Mouse (Mus musculus) stomach, embryonic 16.5 days (tissue): ENCODE measurements around the gene Stat5b. TPM values are rescaled to one million over a fixed set of nuclear protein-coding genes. Genes with fewer than 3 reads are reported as not detected.

Source experiments
- ATAC-seq: fragments of 200-750 bp; cut with Nextera tagmentation; 2 replicates; pipeline ENCODE4 v1.8.0; 2017; ENCODE audit warnings: moderate number of reproducible peaks, moderate TSS enrichment; ENCODE audit not compliant: insufficient read depth, low FRiP score
- H3K27ac ChIP-seq: fragments of 300-500 bp; sonication (generic); 2 replicates; pipeline ENCODE4 v1.5.1; 2014; ENCODE audit warnings: low read length
- H3K27me3 ChIP-seq: fragments of 300-500 bp; sonication (generic); 2 replicates; pipeline ENCODE4 v1.6.1; 2014; ENCODE audit warnings: low read length, control low read depth, mixed read lengths; ENCODE audit not compliant: control insufficient read depth, insufficient read depth
- H3K36me3 ChIP-seq: fragments of 300-500 bp; sonication (generic); 2 replicates; pipeline ENCODE4 v1.6.1; 2014; ENCODE audit warnings: low read length; ENCODE audit not compliant: control insufficient read depth, insufficient read depth
- H3K4me1 ChIP-seq: fragments of 300-500 bp; sonication (generic); 2 replicates; pipeline ENCODE4 v1.6.1; 2014; ENCODE audit warnings: low read length, control low read depth, mixed read lengths; ENCODE audit not compliant: control insufficient read depth, insufficient read depth
- H3K4me2 ChIP-seq: fragments of 300-500 bp; sonication (generic); 2 replicates; pipeline ENCODE4 v1.6.1; 2014; ENCODE audit warnings: low read depth, low read length, mixed read lengths
- H3K4me3 ChIP-seq: fragments of 300-500 bp; sonication (generic); replicated peaks from 2 replicates; pipeline ENCODE4 v1.5.1; 2014; ENCODE audit warnings: mild to moderate bottlenecking, low read length
- H3K9ac ChIP-seq: fragments of 300-500 bp; sonication (generic); 2 replicates; pipeline ENCODE4 v1.6.1; 2014; ENCODE audit warnings: low read length
- H3K9me3 ChIP-seq: fragments of 300-500 bp; sonication (generic); replicated peaks from 2 replicates; pipeline ENCODE4 v1.6.1; 2016; ENCODE audit warnings: low read length, control low read depth; ENCODE audit not compliant: control insufficient read depth
- WGBS: fragments of 180-500 bp; shearing (Covaris S2); extraction: QIAGEN DNeasy Blood & Tissue Kit; methylation state at CpG from one replicate; pipeline ENCODE4 v1.1.7; 2014; 5-methylcytosine and 5-hydroxymethylcytosine counted together
- polyA plus RNA-seq: library from polyadenylated mRNA; unstranded; fragments of >200 nt; fragmentation: Nextera tagmentation; extraction: Ambion mirVana; gene quantifications from 2 replicates; pipeline ENCODE4 v1.2.1, GENCODE M21; 2015

The Stat5b gene
- polyA plus RNA-seq, 1 experiment from 2014 or later, result 27.4 TPM

DNA sequence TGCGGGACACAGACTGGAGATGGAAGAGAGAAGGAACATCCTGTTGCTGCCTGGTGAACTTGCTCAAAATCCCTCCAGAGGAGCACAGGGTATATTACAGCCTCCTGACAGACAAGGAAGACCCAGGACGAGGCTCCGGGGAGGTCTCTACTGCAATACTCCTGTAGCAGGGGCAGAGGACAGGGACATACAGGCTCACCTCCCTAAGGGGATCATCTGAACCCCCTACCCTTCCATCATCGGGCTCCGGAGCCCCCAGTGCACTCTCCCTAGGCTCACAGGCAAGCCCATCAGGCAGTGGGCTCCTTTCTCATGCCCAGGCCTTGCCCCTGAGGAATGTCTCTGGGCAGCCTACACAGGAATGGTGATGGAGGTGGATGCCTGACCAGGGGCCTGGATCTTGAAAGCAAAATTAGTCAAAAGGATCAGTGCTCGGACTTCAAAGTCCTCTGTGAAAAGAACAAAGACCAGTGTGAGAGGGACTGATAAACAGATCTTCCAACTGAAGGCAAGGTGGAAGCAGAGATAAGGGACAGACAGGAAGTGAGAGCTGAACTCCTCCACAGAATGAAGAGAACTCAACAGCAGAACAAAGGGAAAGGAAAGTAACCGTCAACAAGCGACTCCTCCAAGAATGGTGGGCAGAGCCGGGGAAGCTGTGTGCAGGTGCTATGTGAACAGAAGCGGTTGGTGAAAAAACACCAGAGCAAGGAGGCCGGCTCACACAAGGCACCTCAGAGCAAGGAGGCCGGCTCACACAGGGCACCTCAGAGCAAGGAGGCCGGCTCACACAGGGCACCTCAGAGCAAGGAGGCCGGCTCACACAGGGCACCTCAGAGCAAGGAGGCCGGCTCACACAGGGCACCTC is 41.0 kb upstream of the Stat5b start:
- no peak for ATAC-seq
- H3K27ac ChIP-seq, result no peak overlapping the region
- 0 out of 2 replicates have a peak, but pooled peaks cover 3% of the 10 kb centered on the region for H3K36me3 ChIP-seq
- 57% methylated on average over 15 of the region's 15 CpGs for WGBS
- no peak overlapping the region for H3K9ac ChIP-seq
- no peaks in the 10 kb centered on the region for H3K9me3 ChIP-seq
- H3K4me3 ChIP-seq, result no peak overlapping the region
- 0 out of 2 replicates have a peak, but pooled peaks cover 4% of the 10 kb centered on the region for H3K4me1 ChIP-seq
- H3K4me2 ChIP-seq, result no peak overlapping the region
- H3K27me3 ChIP-seq, result no peaks in the 10 kb centered on the region

DNA sequence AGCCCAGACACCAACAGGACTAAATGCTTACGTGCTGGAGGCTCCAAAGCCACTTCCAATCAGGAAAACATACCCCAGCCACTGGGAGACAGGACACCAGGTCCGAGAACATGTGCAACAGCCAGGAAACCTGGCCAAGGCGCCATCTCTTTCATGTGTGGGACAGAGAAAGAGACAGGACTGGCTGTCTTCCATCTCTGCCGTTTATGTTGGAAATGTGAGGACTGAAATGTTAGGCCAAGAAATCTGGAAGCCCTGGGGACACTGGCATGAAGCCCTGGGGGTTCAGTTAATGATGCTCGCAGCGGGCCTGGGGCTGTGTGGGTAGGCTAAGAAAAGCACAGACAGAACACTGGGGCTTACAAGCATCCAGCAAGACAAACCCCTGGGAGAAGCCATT is 40.0 kb upstream of the Stat5b start:
- H3K27me3 ChIP-seq, result no peaks in the 10 kb centered on the region
- 0 out of 2 replicates have a peak, but pooled peaks cover 3% of the 10 kb centered on the region for H3K36me3 ChIP-seq
- ATAC-seq, result no peak
- no peaks in the 10 kb centered on the region for H3K9me3 ChIP-seq
- no peak overlapping the region for H3K9ac ChIP-seq
- H3K27ac ChIP-seq, result no peak overlapping the region
- H3K4me3 ChIP-seq, result no peak overlapping the region
- 0 out of 2 replicates have a peak, but pooled peaks cover 4% of the 10 kb centered on the region for H3K4me1 ChIP-seq
- WGBS, result 86% methylated on average over 6 of the region's 6 CpGs
- no peak overlapping the region for H3K4me2 ChIP-seq

DNA sequence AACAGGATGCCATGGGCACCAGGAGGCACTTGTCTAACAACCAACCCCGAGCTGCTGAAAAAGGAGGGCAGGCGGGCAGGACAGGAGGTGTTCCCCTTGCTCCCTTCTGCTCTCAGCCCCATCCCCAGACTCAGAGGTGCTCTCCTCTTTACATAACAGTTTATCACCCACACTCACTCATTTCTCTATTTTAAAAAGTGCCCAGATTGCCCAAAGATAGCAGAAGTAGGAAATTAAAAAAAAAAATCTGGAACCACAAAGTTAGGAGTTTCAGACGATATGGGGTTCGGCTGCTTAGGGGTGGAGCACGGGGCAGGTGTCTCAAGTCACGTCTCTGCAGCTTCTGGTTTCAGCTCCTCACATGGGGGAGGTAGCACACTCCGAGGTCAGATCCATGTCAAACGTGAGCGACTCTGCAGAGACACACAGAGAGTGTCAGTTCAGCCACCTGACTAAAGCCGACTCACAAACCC is 37.9 kb upstream of the Stat5b start:
- 49% methylated on average over 10 of the region's 10 CpGs for WGBS
- Histone ChIP-seq H3K4me1 (0 out of 2 replicates have a peak, but pooled peaks cover 4% of the 10 kb centered on the region), H3K27me3 (no peaks in the 10 kb centered on the region), H3K36me3 (0 out of 2 replicates have a peak, but pooled peaks cover 3% of the 10 kb centered on the region), H3K4me2 (no peak overlapping the region), H3K9ac (no peak overlapping the region), H3K9me3 (no peaks in the 10 kb centered on the region), H3K27ac (no peak overlapping the region), H3K4me3 (no peak overlapping the region)
- ATAC-seq, result no peak

DNA sequence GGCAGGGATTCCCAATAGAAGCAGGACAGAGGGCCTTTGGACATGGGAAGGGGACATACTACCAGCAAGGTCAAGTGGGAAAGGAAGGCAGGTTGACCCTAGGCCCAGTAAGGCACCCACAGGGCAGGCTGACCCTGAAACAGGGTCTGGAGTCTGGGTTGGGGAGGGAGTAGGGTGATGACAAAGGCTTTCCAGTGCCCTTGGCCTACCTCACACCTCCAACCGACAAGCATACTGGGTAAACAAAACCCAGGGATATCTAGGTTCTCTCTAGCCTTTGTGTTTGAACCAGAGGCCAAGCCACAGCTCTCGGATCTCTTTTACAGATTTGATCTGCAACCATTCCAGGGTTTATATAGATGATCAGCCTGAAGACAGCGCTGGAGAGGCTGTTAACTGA is 37.2 kb upstream of the Stat5b start:
- no peak overlapping the region for H3K4me2 ChIP-seq
- 69% methylated on average over 3 of the region's 3 CpGs for WGBS
- ATAC-seq, result no peak
- H3K27ac ChIP-seq, result peak overlapping the region; percentile 61; the same call in 1 of the 2 replicates
- H3K4me1 ChIP-seq, result 0 out of 2 replicates have a peak, but pooled peaks cover 4% of the 10 kb centered on the region
- no peaks in the 10 kb centered on the region for H3K27me3 ChIP-seq
- H3K4me3 ChIP-seq, result no peak overlapping the region
- H3K36me3 ChIP-seq, result 0 out of 2 replicates have a peak, but pooled peaks cover 3% of the 10 kb centered on the region
- H3K9ac ChIP-seq, result no peak overlapping the region
- H3K9me3 ChIP-seq, result no peaks in the 10 kb centered on the region

DNA sequence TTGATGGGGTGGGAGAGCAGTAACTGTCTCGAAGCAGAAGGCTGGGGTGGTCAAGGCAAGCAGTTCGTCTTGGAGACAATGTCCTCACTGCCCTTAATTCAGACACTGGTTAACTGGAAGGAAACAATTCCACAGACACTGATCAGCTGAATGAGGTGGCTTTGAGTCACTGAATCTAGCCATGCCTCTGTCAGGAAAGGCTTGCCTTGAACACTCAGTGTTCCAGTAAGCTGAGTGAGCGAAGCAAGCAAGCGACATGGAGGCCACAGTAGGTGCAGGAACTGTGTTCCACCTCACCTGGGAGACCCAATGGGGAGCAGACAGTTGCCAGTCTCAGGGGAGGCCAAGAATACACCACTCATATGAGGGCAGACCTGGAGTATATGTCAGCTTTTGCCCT is 36.7 kb upstream of the Stat5b start:
- WGBS, result 79% methylated on average over 4 of the region's 4 CpGs
- 0 out of 2 replicates have a peak, but pooled peaks cover 4% of the 10 kb centered on the region for H3K4me1 ChIP-seq
- H3K36me3 ChIP-seq, result 0 out of 2 replicates have a peak, but pooled peaks cover 3% of the 10 kb centered on the region

DNA sequence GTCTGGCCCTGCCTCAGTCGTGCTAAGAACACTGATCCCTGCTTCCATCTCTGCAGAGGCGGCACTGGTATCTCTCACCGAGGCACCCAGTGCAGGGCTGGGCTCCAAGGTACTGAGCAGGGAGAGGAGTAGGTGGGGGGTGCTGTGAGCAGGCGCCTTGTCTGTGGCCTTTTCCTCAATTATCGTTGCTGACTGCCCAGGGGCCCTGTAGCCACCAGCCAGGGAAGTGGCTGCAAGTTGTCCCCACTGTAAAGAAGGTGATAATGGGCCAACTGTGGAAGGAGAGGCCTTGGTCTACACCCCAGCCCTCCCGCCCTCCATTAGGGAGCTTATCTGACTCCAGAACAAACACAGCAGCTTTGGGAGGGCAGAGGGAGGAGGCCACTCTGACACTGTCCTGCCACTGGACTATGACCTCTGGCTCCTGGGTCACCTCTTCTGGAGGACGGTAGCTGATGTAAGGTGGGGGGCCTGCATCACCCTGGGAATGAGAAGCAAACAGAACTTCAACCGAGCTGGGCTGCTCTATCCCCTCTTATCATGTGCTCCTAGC is 35.7 kb upstream of the Stat5b start:
- Histone ChIP-seq H3K9ac (no peak overlapping the region), H3K4me2 (no peak overlapping the region), H3K36me3 (0 out of 2 replicates have a peak, but pooled peaks cover 3% of the 10 kb centered on the region), H3K4me1 (0 out of 2 replicates have a peak, but pooled peaks cover 5% of the 10 kb centered on the region), H3K27ac (peak overlapping the region; percentile 61), H3K4me3 (no peak overlapping the region), H3K9me3 (no peaks in the 10 kb centered on the region), H3K27me3 (no peaks in the 10 kb centered on the region)
- peak; percentile 82 for ATAC-seq
- 26% methylated on average over 8 of the region's 8 CpGs for WGBS

More for the DNA sequence above, 36.7 kb upstream of the Stat5b start:
- no peaks in the 10 kb centered on the region for H3K27me3 ChIP-seq
- peak overlapping the region; percentile 61 for H3K27ac ChIP-seq
- H3K9me3 ChIP-seq, result no peaks in the 10 kb centered on the region
- H3K4me3 ChIP-seq, result no peak overlapping the region
- H3K4me2 ChIP-seq, result no peak overlapping the region
- no peak for ATAC-seq
- no peak overlapping the region for H3K9ac ChIP-seq

DNA sequence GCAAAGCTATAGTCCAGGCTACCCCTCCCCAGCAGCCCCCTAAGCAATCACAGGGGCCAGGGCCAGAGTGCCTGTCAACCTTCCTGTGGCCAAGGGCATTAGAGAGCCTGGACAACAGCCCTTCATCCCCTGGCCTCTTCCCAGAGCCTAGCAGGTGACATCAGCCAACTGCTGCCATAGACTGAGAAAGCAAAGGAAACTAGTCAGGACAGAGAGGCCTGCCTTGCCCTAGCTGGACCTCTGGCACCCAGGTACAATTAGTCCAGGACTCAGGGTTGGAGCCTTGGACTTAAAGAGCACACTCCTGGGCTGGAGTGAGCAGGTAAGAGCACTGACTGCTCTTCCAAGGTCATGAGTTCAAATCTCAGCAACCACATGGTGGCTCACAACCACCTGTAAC is 34.9 kb upstream of the Stat5b start:
- Histone ChIP-seq H3K4me2 (no peak overlapping the region), H3K9me3 (no peaks in the 10 kb centered on the region), H3K4me1 (0 out of 2 replicates have a peak, but pooled peaks cover 6% of the 10 kb centered on the region), H3K27me3 (no peaks in the 10 kb centered on the region), H3K27ac (peak overlapping the region; percentile 61), H3K4me3 (no peak overlapping the region), H3K36me3 (0 out of 2 replicates have a peak, but pooled peaks cover 2% of the 10 kb centered on the region), H3K9ac (no peak overlapping the region)
- no peak for ATAC-seq

DNA sequence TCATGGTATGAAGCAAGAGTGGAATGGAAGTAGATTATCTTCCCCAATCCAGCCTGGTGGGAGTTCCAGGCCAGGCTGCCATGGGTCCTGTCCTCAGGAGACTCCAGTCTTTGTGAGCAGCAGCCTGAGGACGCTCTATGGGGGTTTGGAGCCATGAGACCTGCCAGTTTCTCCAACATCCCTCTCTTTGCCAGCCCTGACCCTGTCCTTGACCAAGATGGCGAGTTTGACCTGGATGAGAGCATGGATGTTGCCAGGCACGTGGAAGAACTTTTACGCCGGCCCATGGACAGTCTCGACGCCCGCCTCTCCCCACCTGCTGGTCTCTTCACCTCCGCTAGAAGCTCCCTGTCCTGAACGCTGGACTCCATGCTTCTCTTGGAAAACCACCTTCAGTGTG is 33.1 kb upstream of the Stat5b start:
- H3K9me3 ChIP-seq, result no peaks in the 10 kb centered on the region

More for the DNA sequence above, 33.1 kb upstream of the Stat5b start:
- ATAC-seq, result no peak
- H3K4me1 ChIP-seq, result 0 out of 2 replicates have a peak, but pooled peaks cover 6% of the 10 kb centered on the region
- no peaks in the 10 kb centered on the region for H3K36me3 ChIP-seq
- no peak overlapping the region for H3K27ac ChIP-seq
- H3K4me2 ChIP-seq, result no peak overlapping the region
- WGBS, result 95% methylated on average over 10 of the region's 10 CpGs
- H3K4me3 ChIP-seq, result no peak overlapping the region
- H3K9ac ChIP-seq, result no peak overlapping the region
- H3K27me3 ChIP-seq, result no peaks in the 10 kb centered on the region
